Mouse (Mus musculus) cerebellum, postnatal 25 days (tissue): ENCODE results near the gene C130074G19Rik.

Experiments
- DNase-seq, 2 experiments: peaks; one replicate each; pipeline ENCODE4 v3.0.0; 2021; ENCODE audit warnings: mixed read lengths in 2 of 2

C130074G19Rik gene

DNA sequence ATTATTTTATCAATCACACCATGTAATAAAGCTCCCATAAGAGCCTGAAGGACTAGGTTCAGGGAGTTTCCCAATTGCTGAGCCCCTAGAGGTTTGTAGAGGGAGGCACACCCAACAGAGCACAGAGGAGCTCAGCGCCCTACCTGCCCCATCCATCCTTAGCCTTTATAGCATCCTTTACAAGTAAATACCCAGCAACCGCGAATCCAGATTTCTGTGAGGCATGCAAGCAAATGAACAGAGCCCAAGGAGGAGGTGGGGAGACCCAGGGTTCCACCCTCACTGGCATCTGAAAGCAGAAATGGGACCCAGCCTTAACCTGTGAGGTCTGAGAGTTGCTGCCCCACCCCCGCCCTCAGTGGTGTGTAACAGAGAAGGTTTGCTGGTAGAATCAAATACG, 46.7 kb downstream of the C130074G19Rik start:
- no peak for DNase-seq

DNA sequence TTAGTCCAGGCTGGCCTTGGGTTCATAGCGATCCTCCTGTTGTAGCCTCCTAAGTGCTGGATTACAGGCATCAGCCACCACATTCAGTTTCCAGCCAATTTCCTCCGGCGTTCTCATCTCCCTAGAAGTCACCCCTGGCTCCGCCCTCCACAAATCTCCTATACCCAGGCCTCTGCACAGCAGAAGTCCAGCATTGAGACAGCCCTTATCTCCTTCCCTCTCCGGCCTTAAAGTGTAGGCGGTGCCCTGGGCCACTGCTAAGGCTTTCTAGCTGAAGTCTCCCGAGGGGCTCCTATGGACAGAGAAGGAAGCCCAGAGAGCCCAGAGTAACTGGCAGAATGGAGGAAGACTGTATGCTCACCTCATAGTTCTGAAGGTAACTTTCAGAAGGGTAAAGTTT, 49.5 kb downstream of the C130074G19Rik start:
- DNase-seq, result no peak

DNA sequence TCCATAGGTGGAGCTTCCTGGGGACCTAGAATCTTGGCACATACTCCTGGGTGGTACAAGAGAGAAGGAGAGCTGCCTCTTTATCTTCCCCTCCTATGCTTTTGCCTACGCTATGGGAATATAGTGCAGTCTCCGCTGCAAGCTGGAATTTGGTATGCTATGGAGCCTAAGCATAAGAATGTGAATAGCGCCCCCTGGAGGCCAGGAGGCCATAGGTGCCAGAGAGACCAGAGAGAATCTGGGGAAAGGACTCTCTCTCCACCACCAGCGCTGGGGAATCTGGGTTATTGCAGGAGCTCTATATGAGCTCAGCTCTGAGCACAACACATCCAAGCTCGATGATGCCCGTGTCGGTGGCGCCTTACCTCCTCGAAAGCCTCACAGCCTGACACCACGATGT, 50.8 kb downstream of the C130074G19Rik start:
- no peak for DNase-seq

DNA sequence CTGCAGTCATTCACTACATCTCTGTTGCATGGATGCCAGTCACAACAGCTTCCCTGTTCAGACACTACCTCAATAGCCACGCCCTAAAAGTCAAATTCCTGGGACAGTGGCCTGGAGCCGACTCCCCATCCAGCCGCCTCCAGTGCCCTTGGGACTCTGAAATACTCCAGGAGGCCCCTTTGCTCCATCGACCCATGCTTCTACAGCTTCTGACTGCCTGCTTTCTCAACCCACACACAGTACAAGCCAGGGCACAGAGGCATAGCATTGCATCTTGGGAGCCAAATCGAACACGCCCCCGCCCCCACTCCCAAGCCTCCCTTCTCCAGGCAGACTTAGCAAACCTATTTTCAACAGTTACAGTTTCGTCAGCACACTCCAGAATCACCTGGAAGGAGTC, 53.1 kb downstream of the C130074G19Rik start:
- DNase-seq, result no peak

DNA sequence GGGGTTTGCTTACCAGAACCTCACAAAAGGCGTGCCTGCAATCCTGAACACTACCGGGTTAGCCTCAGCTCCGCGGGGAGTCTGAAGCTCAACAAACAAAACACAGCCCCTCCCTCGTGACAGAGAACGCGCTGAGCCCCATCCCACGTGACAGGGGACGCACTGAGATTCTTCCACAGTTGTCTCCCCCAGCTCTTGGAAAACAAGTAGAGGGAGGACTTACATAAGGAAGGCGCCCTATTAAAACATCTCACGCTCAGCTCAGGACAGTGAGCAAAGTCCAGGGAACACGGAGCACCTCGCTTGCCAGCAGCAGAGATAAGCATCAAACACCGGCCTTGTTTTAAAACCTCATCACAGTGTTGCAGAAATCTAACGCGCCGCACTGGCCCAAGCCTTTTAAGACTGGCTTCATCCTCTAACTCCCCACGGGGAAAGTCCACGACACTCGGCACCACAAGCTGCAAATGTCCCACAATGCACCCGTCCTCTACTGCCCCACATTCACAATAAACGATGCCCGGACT, 55.8 kb downstream of the C130074G19Rik start:
- DNase-seq, result peak; percentile 11 to 14

DNA sequence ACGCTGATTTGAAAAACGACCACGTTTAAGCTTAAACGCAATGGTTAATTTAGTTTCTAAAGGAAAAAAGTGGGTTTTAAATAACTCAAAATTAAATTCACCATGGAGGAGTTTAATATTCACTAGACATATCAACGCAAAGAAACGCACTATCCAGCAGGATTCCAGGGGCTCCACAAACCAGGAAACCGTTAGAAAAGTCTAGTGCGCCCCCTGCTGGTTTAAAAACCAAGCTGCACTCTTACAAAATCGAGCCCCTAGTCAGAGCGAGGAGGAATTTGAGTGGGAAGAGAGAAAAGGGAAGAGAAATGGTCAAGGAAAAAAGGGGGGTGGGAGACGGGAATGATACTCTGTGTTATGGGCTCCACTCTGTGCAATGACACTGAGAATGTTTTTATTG, 57.9 kb downstream of the C130074G19Rik start:
- DNase-seq, result peak; percentile 24 to 59

DNA sequence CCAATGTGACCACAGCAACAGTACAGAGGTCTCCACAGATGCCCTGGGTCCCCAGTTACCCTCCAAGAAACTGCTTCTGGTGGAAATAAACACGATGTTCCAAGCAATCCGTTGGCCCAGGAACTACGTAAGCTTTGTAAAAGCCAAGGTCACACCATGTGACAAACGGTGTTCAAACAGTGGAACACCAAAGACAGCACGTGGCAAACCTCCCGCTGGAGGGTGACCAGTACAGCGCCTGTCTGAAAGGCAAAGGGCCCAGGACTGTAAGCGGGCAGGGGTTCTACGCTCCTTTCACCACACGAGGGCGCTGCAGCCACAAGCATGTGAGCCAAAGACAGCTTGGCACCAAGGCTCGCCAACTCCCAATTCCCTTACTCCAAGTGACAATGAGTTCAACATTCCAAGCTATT, 58.6 kb downstream of the C130074G19Rik start:
- peak; percentile 86 to 92 for DNase-seq

DNA sequence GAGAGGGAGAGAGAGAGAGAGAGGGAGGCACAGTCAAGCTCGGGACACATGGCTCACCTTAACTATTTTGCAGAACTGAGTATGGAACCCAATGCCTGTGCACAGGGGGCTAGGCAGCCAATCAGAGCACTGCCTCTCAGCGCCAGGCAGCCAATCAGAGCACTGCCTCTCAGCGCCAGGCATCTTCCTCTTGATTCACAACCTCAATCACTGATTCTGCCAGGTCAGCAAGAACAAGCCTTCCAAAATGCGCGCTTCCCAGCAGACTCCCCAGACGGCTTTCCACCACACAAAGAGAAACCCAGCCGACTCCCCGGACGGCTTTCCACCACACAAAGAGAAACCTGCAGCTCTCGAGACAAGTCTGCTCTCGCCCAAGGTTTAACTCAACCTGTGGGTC, 60.3 kb downstream of the C130074G19Rik start:
- DNase-seq, result peak; percentile 32 to 54
